Mouse (Mus musculus): ENCODE measurements around the gene Atad3a. TPM values are rescaled to one million over a fixed set of nuclear protein-coding genes. Genes with fewer than 3 reads are reported as not detected.

The Atad3a gene
- polyA plus RNA-seq, 1 experiment: 72.9 TPM

DNA sequence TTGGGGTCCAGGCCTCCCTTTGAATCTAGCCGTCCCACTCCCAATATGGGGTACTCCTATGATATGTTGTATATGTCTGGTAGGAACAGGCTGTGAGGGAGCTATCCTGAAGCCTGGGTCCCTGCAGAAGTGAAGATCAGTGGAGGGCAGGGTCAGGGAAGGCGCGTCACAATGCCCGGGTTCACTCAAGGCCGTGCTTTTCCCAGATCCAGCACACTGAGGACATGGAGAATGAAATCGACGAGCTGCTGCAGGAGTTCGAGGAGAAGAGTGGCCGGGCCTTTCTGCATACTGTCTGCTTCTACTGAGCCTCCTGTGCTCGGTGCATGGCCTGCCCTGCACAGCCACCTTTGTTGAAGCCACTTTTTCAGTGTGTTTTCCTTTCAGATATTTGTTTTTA is 27.6 kb downstream of the Atad3a start:
- Histone ChIP-seq H3ac (ENCODE audit: control insufficient read depth, insufficient read length, low read depth) (peak overlapping the region; percentile 24), H3K4me3 (ENCODE audit: insufficient read depth, poor library complexity, severe bottlenecking) (no peak overlapping the region), H3K36me3 (ENCODE audit: control insufficient read depth, insufficient read depth) (peaks cover 40% of the 10 kb centered on the region), H3K27me3 (ENCODE audit: control insufficient read depth, insufficient read depth, insufficient read length) (no peaks in the 10 kb centered on the region), H3K79me3 (ENCODE audit: low read depth) (no peaks in the 10 kb centered on the region), H3K79me2 (ENCODE audit: control insufficient read depth, insufficient read depth) (peaks cover 7% of the 10 kb centered on the region)
- no peak for TF ChIP-seq USF1 (IDR thresholded peaks at IDR 0.05; ENCODE audit: low read depth)
- TF ChIP-seq MYOD1 (IDR thresholded peaks at IDR 0.05; ENCODE audit: control insufficient read depth, insufficient read length, low read depth): no peak

DNA sequence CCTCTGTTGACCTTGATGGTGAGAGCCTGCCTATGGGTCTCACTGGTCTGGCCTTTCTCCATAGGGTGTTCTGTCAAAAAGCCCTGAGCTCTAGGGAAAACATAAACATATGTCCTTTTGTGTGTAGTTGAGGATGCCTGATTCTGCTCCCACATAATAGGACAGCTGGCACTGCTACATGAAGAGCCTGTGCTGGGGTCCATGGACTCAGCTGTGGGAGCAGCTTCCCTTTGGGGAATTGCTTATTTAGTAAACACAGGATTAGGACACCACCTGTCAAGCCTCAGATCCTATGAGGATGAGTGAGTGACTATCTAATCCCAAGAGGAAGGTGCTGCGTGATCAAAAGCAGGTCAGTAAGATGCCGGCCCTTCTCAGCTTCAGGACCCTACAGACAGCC is 32.9 kb downstream of the Atad3a start:
- TF ChIP-seq MYOG (IDR thresholded peaks at IDR 0.05; ENCODE audit: control insufficient read depth, extremely low read depth, insufficient read length) (no peak), MYOD1 (IDR thresholded peaks at IDR 0.05; ENCODE audit: control insufficient read depth, insufficient read length, low read depth) (no peak)
- peaks cover 65% of the 10 kb centered on the region for H3K36me3 ChIP-seq (ENCODE audit: control insufficient read depth, insufficient read depth)
- no peak overlapping the region for H3K4me3 ChIP-seq (ENCODE audit: insufficient read depth, poor library complexity, severe bottlenecking)
- no peaks in the 10 kb centered on the region for H3K79me2 ChIP-seq (ENCODE audit: control insufficient read depth, insufficient read depth)
- H3K79me3 ChIP-seq (ENCODE audit: low read depth): no peaks in the 10 kb centered on the region
- no peak overlapping the region for H3ac ChIP-seq (ENCODE audit: control insufficient read depth, insufficient read length, low read depth)
- no peaks in the 10 kb centered on the region for H3K27me3 ChIP-seq (ENCODE audit: control insufficient read depth, insufficient read depth, insufficient read length)

DNA sequence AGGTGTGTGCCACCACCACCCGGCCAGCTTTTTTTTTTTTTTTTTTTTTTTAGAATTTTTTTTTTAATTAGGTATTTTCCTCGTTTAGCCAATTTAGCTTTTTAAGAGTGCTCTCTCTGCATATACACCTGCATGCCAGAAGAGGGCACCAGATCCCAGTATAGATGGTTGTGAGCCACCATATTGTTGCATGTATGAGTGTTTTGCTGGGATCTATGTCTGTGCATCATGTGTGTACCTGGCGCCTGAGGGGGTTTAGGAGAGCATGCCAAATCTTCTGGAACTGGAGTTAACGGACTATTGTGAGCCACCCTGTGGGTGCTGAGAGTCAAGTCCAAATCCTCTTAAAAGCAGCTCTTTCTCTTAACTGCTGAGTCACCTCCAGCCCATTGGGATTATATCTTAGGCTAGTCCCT is 39.2 kb downstream of the Atad3a start:
- Histone ChIP-seq H3K79me2 (ENCODE audit: control insufficient read depth, insufficient read depth) (no peaks in the 10 kb centered on the region), H3K27me3 (ENCODE audit: control insufficient read depth, insufficient read depth, insufficient read length) (no peaks in the 10 kb centered on the region), H3K4me3 (ENCODE audit: insufficient read depth, poor library complexity, severe bottlenecking) (no peak overlapping the region), H3K79me3 (ENCODE audit: low read depth) (no peaks in the 10 kb centered on the region), H3K36me3 (ENCODE audit: control insufficient read depth, insufficient read depth) (peaks cover 64% of the 10 kb centered on the region), H3ac (ENCODE audit: control insufficient read depth, insufficient read length, low read depth) (no peak overlapping the region)
- TF ChIP-seq CEBPB (IDR thresholded peaks at IDR 0.05; ENCODE audit: low read depth): no peak
- TF ChIP-seq MYOD1 (IDR thresholded peaks at IDR 0.05; ENCODE audit: control insufficient read depth, insufficient read length, low read depth): no peak
- TF ChIP-seq USF1 (IDR thresholded peaks at IDR 0.05; ENCODE audit: low read depth): no peak
- no peak for TF ChIP-seq FOSL1 (IDR thresholded peaks at IDR 0.05; ENCODE audit: insufficient read depth, low read length, poor library complexity, severe bottlenecking)
- TF ChIP-seq MYOG (IDR thresholded peaks at IDR 0.05; ENCODE audit: control insufficient read depth, extremely low read depth, insufficient read length): no peak
- no peak for TF ChIP-seq CTCF (IDR thresholded peaks at IDR 0.05; ENCODE audit: control insufficient read depth, insufficient read depth, insufficient read length)
- no peak for TF ChIP-seq MAX (IDR thresholded peaks at IDR 0.05)

DNA sequence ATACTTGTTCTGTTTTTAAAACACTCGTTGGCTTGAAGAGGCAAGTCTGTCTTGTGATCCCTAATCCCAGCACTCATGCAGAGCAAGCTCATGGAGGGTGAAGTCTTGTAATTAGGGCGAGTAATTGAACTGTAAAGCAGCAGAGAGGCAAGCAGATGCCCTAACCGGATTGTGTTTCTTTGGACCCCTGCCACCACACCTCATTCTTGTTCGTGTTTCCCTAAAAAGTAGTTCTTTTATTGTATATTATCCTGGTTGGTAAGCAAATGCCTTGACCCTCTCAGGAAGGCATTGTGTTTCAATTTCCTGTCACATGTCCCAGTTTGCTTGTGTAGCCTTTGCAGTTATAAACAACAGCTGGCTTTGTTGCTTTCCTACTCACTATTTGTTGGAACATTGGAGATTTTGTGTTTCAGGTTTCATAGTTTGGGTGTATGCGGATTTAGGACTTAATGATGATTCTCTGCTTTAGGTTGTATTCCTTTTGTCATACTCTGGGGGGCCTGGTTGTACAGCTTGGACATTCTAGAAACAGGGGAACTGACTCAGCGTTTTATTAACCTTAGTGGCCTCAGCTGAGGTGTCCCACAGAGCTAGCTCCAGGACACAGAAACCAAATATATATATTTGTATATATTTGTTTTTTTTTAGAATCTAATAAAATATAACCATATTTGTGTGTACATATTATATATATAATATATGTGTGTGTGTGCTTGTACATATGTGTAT is 50.2 kb downstream of the Atad3a start:
- H3K79me2 ChIP-seq (ENCODE audit: control insufficient read depth, insufficient read depth): peaks cover 96% of the 10 kb centered on the region
- no peaks in the 10 kb centered on the region for H3K27me3 ChIP-seq (ENCODE audit: control insufficient read depth, insufficient read depth, insufficient read length)
- peaks cover 9% of the 10 kb centered on the region for H3K36me3 ChIP-seq (ENCODE audit: control insufficient read depth, insufficient read depth)
- no peak overlapping the region for H3K4me3 ChIP-seq (ENCODE audit: insufficient read depth, poor library complexity, severe bottlenecking)
- peaks cover 86% of the 10 kb centered on the region for H3K79me3 ChIP-seq (ENCODE audit: low read depth)
- H3ac ChIP-seq (ENCODE audit: control insufficient read depth, insufficient read length, low read depth): no peak overlapping the region
- TF ChIP-seq USF1 (IDR thresholded peaks at IDR 0.05; ENCODE audit: low read depth) (peak; percentile 53), MAX (IDR thresholded peaks at IDR 0.05) (no peak)

DNA sequence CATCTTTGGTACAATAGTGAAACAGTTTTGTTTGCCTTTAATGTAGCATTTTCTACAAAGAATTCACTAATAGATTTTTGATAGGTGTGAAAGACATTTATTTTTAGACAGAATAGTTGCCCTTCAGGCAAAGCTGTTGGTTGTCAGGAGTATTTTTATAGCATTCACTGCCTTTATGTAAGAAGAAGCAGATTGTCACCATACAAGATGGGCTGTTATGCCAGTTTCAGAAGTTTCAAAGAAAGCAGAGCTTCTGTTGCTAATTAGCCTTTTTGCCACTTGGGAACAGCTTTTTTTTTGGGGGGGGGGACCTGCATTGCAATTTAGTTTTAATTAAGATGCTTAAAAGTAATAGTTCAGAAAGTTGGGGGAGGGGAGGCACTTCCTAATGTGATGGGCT is 51.9 kb downstream of the Atad3a start:
- no peak overlapping the region for H3K4me3 ChIP-seq (ENCODE audit: insufficient read depth, poor library complexity, severe bottlenecking)
- no peaks in the 10 kb centered on the region for H3K27me3 ChIP-seq (ENCODE audit: control insufficient read depth, insufficient read depth, insufficient read length)
- no peak for TF ChIP-seq CTCF (IDR thresholded peaks at IDR 0.05; ENCODE audit: control insufficient read depth, insufficient read depth, insufficient read length)
- TF ChIP-seq USF1 (IDR thresholded peaks at IDR 0.05; ENCODE audit: low read depth): no peak
- no peak for TF ChIP-seq MAX (IDR thresholded peaks at IDR 0.05)
- no peak for TF ChIP-seq MYOG (IDR thresholded peaks at IDR 0.05; ENCODE audit: control insufficient read depth, extremely low read depth, insufficient read length)
- TF ChIP-seq MYOD1 (IDR thresholded peaks at IDR 0.05; ENCODE audit: control insufficient read depth, insufficient read length, low read depth): no peak
- TF ChIP-seq CEBPB (IDR thresholded peaks at IDR 0.05; ENCODE audit: low read depth): no peak
- TF ChIP-seq FOSL1 (IDR thresholded peaks at IDR 0.05; ENCODE audit: insufficient read depth, low read length, poor library complexity, severe bottlenecking): no peak
- H3K79me2 ChIP-seq (ENCODE audit: control insufficient read depth, insufficient read depth): peaks cover 90% of the 10 kb centered on the region
- H3ac ChIP-seq (ENCODE audit: control insufficient read depth, insufficient read length, low read depth): no peak overlapping the region
- peaks cover 84% of the 10 kb centered on the region for H3K79me3 ChIP-seq (ENCODE audit: low read depth)
- H3K36me3 ChIP-seq (ENCODE audit: control insufficient read depth, insufficient read depth): no peaks in the 10 kb centered on the region

DNA sequence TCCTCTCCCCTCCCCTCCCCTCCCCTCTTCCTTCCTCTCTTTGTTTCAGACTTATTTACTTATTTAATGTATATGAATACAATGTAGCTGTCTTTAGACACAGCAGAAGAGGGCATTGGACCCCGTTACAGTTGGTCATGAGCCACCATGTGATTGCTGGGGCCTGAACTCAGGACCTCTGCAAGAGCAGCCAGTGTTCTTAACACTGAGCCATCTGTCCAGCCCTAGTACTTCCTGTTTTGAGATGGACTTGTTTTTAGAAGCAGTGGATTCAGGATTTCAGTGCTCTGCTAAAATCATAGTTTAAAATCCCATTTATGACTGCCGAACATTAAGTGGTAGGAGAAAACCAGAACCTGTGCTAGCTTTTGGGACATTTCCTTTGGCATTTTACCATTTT is 52.3 kb downstream of the Atad3a start:
- Histone ChIP-seq H3K79me2 (ENCODE audit: control insufficient read depth, insufficient read depth) (peaks cover 86% of the 10 kb centered on the region), H3K27me3 (ENCODE audit: control insufficient read depth, insufficient read depth, insufficient read length) (no peaks in the 10 kb centered on the region), H3K36me3 (ENCODE audit: control insufficient read depth, insufficient read depth) (no peaks in the 10 kb centered on the region), H3ac (ENCODE audit: control insufficient read depth, insufficient read length, low read depth) (no peak overlapping the region), H3K4me3 (ENCODE audit: insufficient read depth, poor library complexity, severe bottlenecking) (no peak overlapping the region), H3K79me3 (ENCODE audit: low read depth) (peaks cover 80% of the 10 kb centered on the region)
- TF ChIP-seq FOSL1 (IDR thresholded peaks at IDR 0.05; ENCODE audit: insufficient read depth, low read length, poor library complexity, severe bottlenecking): no peak
- no peak for TF ChIP-seq MYOG (IDR thresholded peaks at IDR 0.05; ENCODE audit: control insufficient read depth, extremely low read depth, insufficient read length)
- TF ChIP-seq CTCF (IDR thresholded peaks at IDR 0.05; ENCODE audit: control insufficient read depth, insufficient read depth, insufficient read length): no peak
- no peak for TF ChIP-seq USF1 (IDR thresholded peaks at IDR 0.05; ENCODE audit: low read depth)
- TF ChIP-seq MYOD1 (IDR thresholded peaks at IDR 0.05; ENCODE audit: control insufficient read depth, insufficient read length, low read depth): no peak
- no peak for TF ChIP-seq MAX (IDR thresholded peaks at IDR 0.05)
- TF ChIP-seq CEBPB (IDR thresholded peaks at IDR 0.05; ENCODE audit: low read depth): no peak

Measured in C2C12 (cell line).